Mouse (Mus musculus) heart, postnatal 10 days (tissue): ENCODE results near the gene Cables2. TPM values are rescaled to one million over a fixed set of nuclear protein-coding genes. Genes with fewer than 3 reads are reported as not detected.
"Not testable (repeated sequence)": the region's sequence is repeated elsewhere in the genome, so short reads cannot be mapped to it uniquely, and the experiment has no call there.

Source experiments
- DNase-seq, 2 experiments: peaks; one replicate each; pipeline ENCODE4 v3.0.0; 2021
- intact Hi-C: fragments of 180-260 bp; cut with DNase I; formaldehyde crosslinking; loops from one replicate; pipeline ENCODE4 v1.15.1; 2025
- total RNA-seq, 2 experiments: library from RNA; stranded (reverse); gene quantifications; 2 replicates each; pipeline ENCODE4 v1.2.3; 2021

The Cables2 gene
- total RNA-seq, 2 experiments from 2014 or later, result 16.5 to 16.7 TPM

DNA sequence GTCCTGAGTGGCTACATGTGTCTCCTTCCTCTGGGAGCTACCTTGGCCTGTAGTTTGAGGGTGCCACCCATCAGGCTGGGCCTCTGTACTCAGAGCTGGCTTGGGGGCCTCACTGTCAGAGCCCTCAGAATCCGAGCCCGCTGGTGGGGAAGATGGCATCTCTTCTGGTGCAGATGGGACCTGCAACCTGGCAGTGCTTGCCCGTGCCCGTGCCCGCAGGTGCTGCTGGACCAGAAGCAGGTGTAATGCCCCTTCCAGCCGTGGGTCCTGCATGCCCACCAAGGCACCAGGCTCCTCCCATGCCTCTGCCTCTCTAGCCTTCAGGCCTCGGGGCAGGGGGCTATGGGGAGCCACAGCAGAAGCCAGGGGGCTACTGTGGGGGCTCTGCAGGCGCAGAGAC, 6.0 kb upstream of the Cables2 start:
- intact Hi-C loops, result no loop called here

DNA sequence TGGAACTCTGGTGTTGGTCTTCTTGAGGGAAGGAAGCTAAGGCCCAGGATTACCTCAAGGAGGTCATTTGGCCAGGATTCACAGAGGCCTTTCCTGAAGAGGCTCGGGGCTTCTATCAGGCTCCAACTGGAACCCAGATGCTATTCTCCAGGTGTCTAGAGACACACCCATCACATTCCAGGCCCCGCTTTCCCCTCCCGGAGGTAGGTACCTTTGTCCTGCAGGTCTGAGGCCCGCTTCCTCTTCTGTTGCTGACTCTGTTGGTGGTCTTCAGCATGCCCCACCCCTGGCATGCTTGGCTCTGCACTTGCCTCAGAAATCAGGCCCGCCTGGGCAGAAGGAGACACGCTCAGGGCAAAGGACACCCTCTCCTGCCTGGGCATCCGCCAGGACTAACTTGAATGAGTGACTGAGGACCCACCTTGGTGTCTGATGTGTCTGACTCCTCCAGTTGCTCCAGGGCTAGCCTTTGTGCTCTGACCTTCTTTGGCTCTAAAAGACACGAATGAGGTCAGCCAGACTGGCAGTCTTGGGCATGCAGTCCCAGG, 4.6 kb upstream of the Cables2 start:
- intact Hi-C loops, result no loop called here
- no peak for DNase-seq

More for the DNA sequence above, 6.0 kb upstream of the Cables2 start:
- no peak for DNase-seq

DNA sequence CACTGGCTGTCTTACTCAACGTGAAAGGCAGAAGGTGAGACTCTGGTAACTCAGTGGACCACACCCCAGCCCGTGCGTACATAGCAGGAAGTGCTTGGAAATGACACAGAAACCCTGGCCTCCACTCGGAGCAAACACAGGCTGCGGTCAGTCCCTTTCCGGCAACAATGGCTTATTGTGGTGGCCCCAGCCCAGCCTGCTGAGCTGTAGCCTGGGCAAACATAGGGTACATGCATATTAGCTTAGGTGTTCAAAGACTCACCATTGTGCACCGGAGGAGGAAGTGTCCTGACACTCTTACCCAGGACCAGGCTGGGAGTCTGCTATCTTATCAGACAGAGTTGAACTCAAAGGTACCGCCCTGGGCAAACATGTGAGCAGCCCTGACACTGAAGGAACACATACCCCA, 3.6 kb upstream of the Cables2 start:
- intact Hi-C loops, result no loop called here
- DNase-seq, result no peak

DNA sequence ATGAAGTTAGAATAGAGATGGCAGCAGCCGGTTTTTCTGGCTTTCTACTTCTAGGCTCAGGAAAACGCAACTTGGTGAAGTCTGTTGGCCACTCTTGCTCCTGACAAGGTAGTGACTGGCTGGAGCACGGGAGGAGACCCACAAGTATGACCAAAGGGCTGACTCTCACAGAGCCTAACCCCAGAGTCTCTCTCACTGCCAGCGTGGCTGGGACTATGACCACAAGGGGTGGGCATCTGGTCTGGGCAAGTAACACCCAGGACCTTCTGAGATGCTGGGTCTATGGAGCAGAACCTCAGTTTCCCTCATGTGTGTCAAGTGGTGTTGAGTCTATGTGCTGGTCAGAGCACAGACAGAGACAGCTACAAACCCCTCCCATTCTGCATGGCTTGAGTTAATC, 3.1 kb upstream of the Cables2 start:
- intact Hi-C loops, result no loop called here
- no peak for DNase-seq

DNA sequence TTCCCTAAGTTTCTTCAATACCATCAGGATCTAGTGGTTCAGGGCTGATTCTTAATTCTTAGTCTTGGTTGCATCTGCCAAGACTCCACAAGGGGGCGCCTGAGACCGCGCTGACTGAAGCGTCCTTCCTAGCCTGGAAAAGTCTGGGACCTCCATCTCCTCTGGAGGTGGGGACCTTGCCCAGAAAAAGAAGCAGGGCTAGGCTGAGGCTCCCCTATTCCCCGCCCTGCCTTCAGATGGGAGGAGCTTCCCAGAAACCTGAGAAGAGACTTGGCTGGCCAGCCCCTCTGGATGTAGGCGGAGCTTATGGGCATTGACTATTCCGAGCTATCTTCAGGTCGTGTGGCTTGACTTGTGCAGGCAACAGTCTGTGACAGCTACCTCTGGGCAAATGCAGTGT, 2.5 kb upstream of the Cables2 start:
- intact Hi-C loops, result loop anchor here (1.0 to 2.0 kb wide), 2 partner anchors 71 to 155 kb away; no protein-coding TSS in a partner anchor
- DNase-seq, result peak; percentile 88 to 92

DNA sequence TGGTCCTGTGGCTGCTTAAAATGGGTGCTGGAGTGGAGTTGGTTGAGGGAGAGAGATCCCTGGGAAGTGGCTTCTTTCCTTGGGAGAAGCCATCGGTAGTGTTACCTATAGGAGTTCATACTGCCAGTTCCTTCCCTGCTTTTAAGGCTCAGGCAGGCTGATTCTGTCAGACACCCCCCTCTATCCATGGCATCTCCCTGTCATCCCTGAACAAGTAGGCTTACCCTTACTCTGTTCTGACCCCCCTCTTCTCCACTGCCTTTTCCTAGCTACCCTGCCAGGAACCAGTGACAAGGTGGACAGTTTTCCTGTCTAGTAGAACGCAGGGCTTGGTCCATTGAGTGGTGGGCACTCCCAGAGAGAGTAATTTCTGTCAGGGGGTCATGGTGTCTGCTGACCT, 1.2 kb upstream of the Cables2 start:
- intact Hi-C loops, result loop anchor here (2.0 to 5.0 kb wide), 2 partner anchors 156 to 308 kb away; partner anchors contain the start of gene Mrgbp
- DNase-seq, result no peak

- DNase-seq, result no peak
Observed at GRCm38 (mm10) chr2:180272884-180273321, 393 bp downstream of the Cables2 start.

DNA sequence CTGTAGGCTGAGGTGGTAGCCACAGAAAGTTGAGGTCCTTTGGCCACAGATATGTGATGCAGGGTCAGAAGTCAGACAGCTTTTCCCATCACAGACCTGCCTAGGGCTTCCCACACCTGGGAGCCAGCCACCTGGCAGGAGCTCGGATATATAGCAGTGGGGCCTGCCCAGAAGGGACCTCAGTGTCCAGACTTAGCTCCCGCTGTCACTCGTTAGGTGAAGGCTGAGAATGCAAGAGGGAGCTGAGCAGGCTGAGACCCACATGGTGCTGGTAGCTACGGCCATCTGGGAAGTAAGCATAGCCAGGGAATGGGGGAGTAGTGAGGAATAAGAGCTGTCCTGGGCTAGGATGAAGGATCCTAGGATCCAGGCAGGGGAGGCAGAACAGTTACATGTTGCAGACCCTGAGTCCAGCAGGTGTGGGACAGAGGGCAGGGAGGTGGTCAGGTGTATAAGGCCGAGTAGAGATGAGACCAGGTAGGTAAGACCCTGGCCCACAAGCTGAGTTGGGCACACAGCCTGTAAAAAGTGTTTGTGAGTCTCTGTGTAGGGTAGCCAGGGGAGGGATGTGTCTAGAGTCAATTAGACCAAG, 1.4 kb downstream of the Cables2 start:
- intact Hi-C loops, result loop anchor here (5.0 kb wide), 1 partner anchor 310 kb away; the partner anchor contains the start of gene Mrgbp
- no peak for DNase-seq

More at GRCm38 (mm10) chr2:180272884-180273321, 393 bp downstream of the Cables2 start:
- intact Hi-C loops, result loop anchor here (5.0 kb wide), 1 partner anchor 309 kb away; the partner anchor contains the start of gene Mrgbp

DNA sequence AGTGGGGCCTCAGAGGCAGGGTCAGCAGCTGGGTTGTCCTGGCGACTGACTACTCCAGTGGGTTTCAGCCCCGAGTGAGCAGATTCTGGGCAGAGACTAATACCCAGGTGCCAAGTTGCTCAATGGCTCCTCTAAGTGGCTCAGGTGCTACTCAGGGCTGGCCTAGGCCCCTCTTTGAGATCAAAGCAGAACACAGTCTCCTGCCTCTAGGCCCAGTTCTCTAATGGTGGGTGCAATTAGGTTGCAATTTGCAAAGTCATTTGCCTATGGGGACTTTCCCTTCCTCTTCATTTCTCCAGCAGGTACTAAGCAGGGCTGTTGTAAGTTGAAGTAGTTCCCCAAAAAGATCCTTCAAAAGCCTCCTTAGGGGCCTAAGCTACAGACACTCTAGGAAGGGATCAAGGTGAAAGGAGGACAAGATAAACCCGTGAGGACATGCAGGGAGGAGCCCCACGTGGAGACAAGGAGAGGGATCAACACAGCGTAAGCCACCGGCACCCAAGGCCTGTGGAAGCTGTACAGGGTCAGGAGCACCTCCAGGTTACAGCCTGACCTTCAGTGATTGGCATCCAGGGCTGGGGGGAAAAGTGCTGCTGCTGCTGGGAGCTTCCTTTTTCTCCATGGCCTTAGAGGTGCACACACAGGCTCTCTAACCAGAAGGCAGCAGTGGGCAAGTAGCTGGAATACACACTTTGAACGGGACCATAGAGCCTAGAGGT, 2.6 kb downstream of the Cables2 start:
- intact Hi-C loops, result loop anchor here (5.0 kb wide), 1 partner anchor 312 kb away; the partner anchor contains the start of gene Mrgbp
- no peak for DNase-seq

GRCm38 (mm10) chr2:180269329-180269728, 4.0 kb downstream of the Cables2 start:
- intact Hi-C loops, result no loop called here
- no peak for DNase-seq

- intact Hi-C loops, result no loop called here
- no peak for DNase-seq
Observed at GRCm38 (mm10) chr2:180267955-180268354, 5.3 kb downstream of the Cables2 start.

GRCm38 (mm10) chr2:180262891-180263290, 10.4 kb downstream of the Cables2 start:
- intact Hi-C loops, result no loop called here
- DNase-seq, result no peak

DNA sequence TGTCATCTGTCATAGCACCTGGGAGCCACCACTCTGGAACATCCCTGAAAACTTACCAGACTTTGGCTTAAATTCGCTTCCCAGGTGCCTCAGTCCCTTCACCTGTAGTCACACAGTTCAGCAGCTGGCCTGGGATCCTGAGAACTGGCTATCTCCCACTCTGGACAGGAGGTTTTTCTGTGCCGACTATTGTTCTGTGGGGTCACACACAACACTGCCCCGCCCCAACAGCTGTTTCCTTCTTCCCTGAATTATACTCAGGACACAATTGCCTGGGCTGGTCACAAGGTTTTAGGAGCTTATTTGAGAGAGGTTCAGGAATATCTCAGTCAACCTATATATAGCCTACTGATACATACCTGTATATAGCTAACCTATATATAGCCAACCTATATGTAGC, 10.9 kb downstream of the Cables2 start:
- peak; percentile 48 to 64 for DNase-seq
- intact Hi-C loops, result no loop called here

DNA sequence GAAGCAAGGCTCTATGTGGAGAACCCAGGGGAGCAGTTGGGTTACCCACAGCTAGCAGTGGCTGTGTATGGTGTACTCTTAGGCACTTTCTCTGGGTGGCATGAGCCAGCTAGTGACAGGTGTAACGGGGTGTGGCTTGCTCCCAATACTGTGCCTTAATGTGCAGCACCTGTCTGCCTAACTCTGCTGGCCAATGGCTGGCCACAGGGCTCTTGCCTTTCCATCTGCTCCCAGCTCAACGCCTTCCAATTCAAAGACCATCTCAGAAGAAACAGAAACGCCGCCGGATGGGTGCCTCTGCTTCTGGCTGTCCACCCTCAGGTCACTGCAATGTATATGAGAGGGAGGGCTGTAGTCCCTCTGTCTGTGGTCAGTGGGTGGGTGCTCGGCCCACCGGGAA, 11.4 kb downstream of the Cables2 start:
- intact Hi-C loops, result no loop called here

DNA sequence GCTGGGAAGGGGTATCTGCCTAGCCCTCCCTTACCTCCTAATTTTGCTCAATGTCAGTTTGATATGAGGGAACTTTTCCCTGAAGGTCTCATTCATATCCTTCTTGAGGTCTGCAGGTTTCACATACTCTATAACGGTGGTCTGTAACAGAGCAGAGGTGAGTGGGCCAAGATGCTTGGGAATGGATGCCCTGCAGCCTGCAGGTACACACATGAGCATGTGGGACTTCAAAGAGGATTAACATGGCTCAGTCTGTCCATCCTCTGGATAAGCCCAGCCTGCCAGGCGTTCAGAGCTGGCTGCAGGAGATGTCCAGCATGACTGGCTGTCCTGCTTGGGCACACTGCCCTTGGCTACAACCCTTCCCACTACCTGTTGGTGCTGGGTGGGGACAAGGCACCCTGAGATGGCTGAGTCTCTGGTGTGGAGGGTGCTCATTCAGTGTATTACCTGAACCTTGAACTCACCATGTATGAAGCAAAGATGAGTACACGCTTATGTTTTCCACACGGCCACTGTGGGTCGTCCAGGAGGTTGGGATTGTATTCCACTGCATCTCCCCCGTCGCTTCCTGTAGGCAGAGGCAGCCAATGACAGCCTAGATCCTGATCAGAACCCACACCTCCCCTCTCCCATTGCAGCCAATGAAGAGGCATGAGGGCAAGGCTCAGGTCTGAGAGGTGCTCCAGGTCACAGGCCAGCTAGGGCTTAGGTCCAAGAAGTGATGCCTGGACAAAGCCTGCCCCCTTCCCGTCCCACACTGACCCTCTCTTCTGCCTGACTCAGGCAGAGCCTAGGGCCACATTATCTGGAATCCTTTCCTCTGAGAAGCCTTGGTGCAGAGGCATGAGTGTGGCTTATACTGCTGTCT, 12.5 kb downstream of the Cables2 start:
- DNase-seq, result no peak
- intact Hi-C loops, result no loop called here

More for the DNA sequence above, 11.4 kb downstream of the Cables2 start:
- no peak for DNase-seq

GRCm38 (mm10) chr2:180259826-180260609, 13.3 kb downstream of the Cables2 start:
- intact Hi-C loops, result loop anchor here (10.0 kb wide), 3 partner anchors 185 to 345 kb away; partner anchors contain the start of gene Mtg2

GRCm38 (mm10) chr2:180258951-180259484, 14.3 kb downstream of the Cables2 start:
- not testable (repeated sequence) for DNase-seq
- intact Hi-C loops, result loop anchor here (10.0 kb wide), 3 partner anchors 184 to 344 kb away; partner anchors contain the start of gene Mtg2

More at GRCm38 (mm10) chr2:180259826-180260609, 13.3 kb downstream of the Cables2 start:
- DNase-seq, result not testable (repeated sequence)

- intact Hi-C loops, result loop anchor here (10.0 kb wide), 3 partner anchors 183 to 343 kb away; partner anchors contain the start of gene Mtg2
- DNase-seq, result no peak
Observed at GRCm38 (mm10) chr2:180257963-180258865, 15.1 kb downstream of the Cables2 start.
